Mouse (Mus musculus) kidney, embryonic 15.5 days (tissue): ENCODE data around the gene Scaf1. TPM values are rescaled to one million over a fixed set of nuclear protein-coding genes. Genes with fewer than 3 reads are reported as not detected.

Source experiments
- ATAC-seq: fragments of 200-750 bp; cut with Nextera tagmentation; replicated peaks from 2 replicates; pipeline ENCODE4 v1.8.0; 2017; ENCODE audit warnings: moderate TSS enrichment; ENCODE audit not compliant: low FRiP score
- H3K27ac ChIP-seq: fragments of 300-500 bp; sonication (generic); 2 replicates; pipeline ENCODE4 v1.5.1; 2015; ENCODE audit warnings: mild to moderate bottlenecking, inconsistent platforms
- H3K27me3 ChIP-seq: fragments of 300-500 bp; sonication (generic); 2 replicates; pipeline ENCODE4 v1.6.1; 2015; ENCODE audit warnings: inconsistent platforms
- H3K36me3 ChIP-seq: fragments of 300-500 bp; sonication (generic); 2 replicates; pipeline ENCODE4 v1.6.1; 2015; ENCODE audit warnings: inconsistent platforms
- H3K4me1 ChIP-seq: fragments of 300-500 bp; sonication (generic); 2 replicates; pipeline ENCODE4 v1.6.1; 2015; ENCODE audit warnings: inconsistent platforms
- H3K4me2 ChIP-seq: fragments of 300-500 bp; sonication (generic); 2 replicates; pipeline ENCODE4 v1.6.1; 2015; ENCODE audit warnings: moderate library complexity, mild to moderate bottlenecking, inconsistent platforms
- H3K4me3 ChIP-seq: fragments of 300-500 bp; sonication (generic); replicated peaks from 2 replicates; pipeline ENCODE4 v1.5.1; 2015; ENCODE audit warnings: mild to moderate bottlenecking, inconsistent platforms
- H3K9ac ChIP-seq: fragments of 300-500 bp; sonication (generic); 2 replicates; pipeline ENCODE4 v1.6.1; 2015; ENCODE audit warnings: mild to moderate bottlenecking, inconsistent platforms
- H3K9me3 ChIP-seq: fragments of 300-500 bp; sonication (generic); replicated peaks from 2 replicates; pipeline ENCODE4 v1.6.1; 2016; ENCODE audit warnings: inconsistent platforms
- WGBS: fragments of 180-500 bp; shearing (Covaris S2); methylation state at CpG from one replicate; pipeline ENCODE4 v1.1.7; 2015; ENCODE audit warnings: mixed read lengths; 5-methylcytosine and 5-hydroxymethylcytosine counted together
- polyA plus RNA-seq: library from polyadenylated mRNA; unstranded; fragments of >200 nt; fragmentation: Nextera tagmentation; extraction: Ambion mirVana; gene quantifications from 2 replicates; pipeline ENCODE4 v1.2.1, GENCODE M21; 2015

Scaf1 gene
- polyA plus RNA-seq, 1 experiment from 2014 or later = 40.1 TPM

GRCm38 (mm10) chr7:45052181-45052861 is 36.2 kb upstream of the Scaf1 start:
- no peak for ATAC-seq

GRCm38 (mm10) chr7:45051601-45051974 is 35.4 kb upstream of the Scaf1 start:
- Histone ChIP-seq H3K9ac (peak overlapping the region; percentile 87), H3K27ac (peak overlapping the region; percentile 100), H3K4me1 (peaks cover 43% of the 10 kb centered on the region), H3K4me3 (peak overlapping the region; percentile 80), H3K4me2 (peak overlapping the region; percentile 97), H3K9me3 (no peaks in the 10 kb centered on the region), H3K36me3 (peaks cover 44% of the 10 kb centered on the region), H3K27me3 (no peaks in the 10 kb centered on the region)
- 1% methylated on average over 13 of the region's 13 CpGs for WGBS
- no peak for ATAC-seq

More at GRCm38 (mm10) chr7:45052181-45052861, 36.2 kb upstream of the Scaf1 start:
- peak overlapping the region; percentile 100 for H3K27ac ChIP-seq
- peak overlapping the region; percentile 97 for H3K4me2 ChIP-seq
- no peaks in the 10 kb centered on the region for H3K9me3 ChIP-seq
- peaks cover 39% of the 10 kb centered on the region for H3K4me1 ChIP-seq
- WGBS = under 1% methylated on average over 37 of the region's 38 CpGs
- H3K4me3 ChIP-seq = peak overlapping the region; percentile 80
- peaks cover 37% of the 10 kb centered on the region for H3K36me3 ChIP-seq
- no peaks in the 10 kb centered on the region for H3K27me3 ChIP-seq
- peak overlapping the region; percentile 87 for H3K9ac ChIP-seq

GRCm38 (mm10) chr7:45050945-45051600 is 34.9 kb upstream of the Scaf1 start:
- ATAC-seq = peak; percentile 13; the same call in 1 of the 2 replicates
- H3K36me3 ChIP-seq = peaks cover 50% of the 10 kb centered on the region
- no peaks in the 10 kb centered on the region for H3K27me3 ChIP-seq
- H3K9me3 ChIP-seq = no peaks in the 10 kb centered on the region
- peak overlapping the region; percentile 80 for H3K4me3 ChIP-seq
- peak overlapping the region; percentile 97 for H3K4me2 ChIP-seq
- peak overlapping the region; percentile 100 for H3K27ac ChIP-seq
- peak overlapping the region; percentile 87 for H3K9ac ChIP-seq
- WGBS = 6% methylated on average over 16 of the region's 16 CpGs
- H3K4me1 ChIP-seq = peaks cover 46% of the 10 kb centered on the region

- Histone ChIP-seq H3K4me2 (no peak overlapping the region), H3K36me3 (peaks cover 69% of the 10 kb centered on the region), H3K9ac (no peak overlapping the region), H3K27ac (no peak overlapping the region), H3K9me3 (no peaks in the 10 kb centered on the region), H3K4me1 (peaks cover 41% of the 10 kb centered on the region), H3K27me3 (no peaks in the 10 kb centered on the region), H3K4me3 (no peak overlapping the region)
- ATAC-seq = no peak
- 90% methylated on average over 23 of the region's 23 CpGs for WGBS
Measured at GRCm38 (mm10) chr7:45048923-45049657, 32.9 kb upstream of the Scaf1 start.

GRCm38 (mm10) chr7:45048001-45048890 is 32.1 kb upstream of the Scaf1 start:
- Histone ChIP-seq H3K4me3 (no peak overlapping the region), H3K4me2 (no peak overlapping the region), H3K9ac (no peak overlapping the region), H3K36me3 (peaks cover 78% of the 10 kb centered on the region), H3K4me1 (peaks cover 36% of the 10 kb centered on the region), H3K27me3 (no peaks in the 10 kb centered on the region), H3K9me3 (no peaks in the 10 kb centered on the region), H3K27ac (no peak overlapping the region)
- ATAC-seq = no peak
- WGBS = 93% methylated on average over 38 of the region's 38 CpGs

GRCm38 (mm10) chr7:45047491-45047890 is 31.3 kb upstream of the Scaf1 start:
- Histone ChIP-seq H3K36me3 (peaks cover 85% of the 10 kb centered on the region), H3K4me2 (no peak overlapping the region), H3K4me3 (no peak overlapping the region), H3K4me1 (peaks cover 36% of the 10 kb centered on the region), H3K9ac (no peak overlapping the region), H3K27ac (no peak overlapping the region), H3K27me3 (no peaks in the 10 kb centered on the region), H3K9me3 (no peaks in the 10 kb centered on the region)
- ATAC-seq = no peak
- WGBS = 96% methylated on average over 14 of the region's 14 CpGs

GRCm38 (mm10) chr7:45046853-45047350 is 30.7 kb upstream of the Scaf1 start:
- Histone ChIP-seq H3K27me3 (no peaks in the 10 kb centered on the region), H3K4me3 (no peak overlapping the region), H3K9me3 (no peaks in the 10 kb centered on the region), H3K4me2 (no peak overlapping the region), H3K4me1 (peaks cover 35% of the 10 kb centered on the region), H3K36me3 (peaks cover 91% of the 10 kb centered on the region), H3K9ac (no peak overlapping the region), H3K27ac (no peak overlapping the region)
- 94% methylated on average over 26 of the region's 26 CpGs for WGBS
- ATAC-seq = no peak

- Histone ChIP-seq H3K4me2 (no peak overlapping the region), H3K4me3 (no peak overlapping the region), H3K9me3 (no peaks in the 10 kb centered on the region), H3K9ac (no peak overlapping the region), H3K4me1 (peaks cover 23% of the 10 kb centered on the region), H3K36me3 (peaks cover 99% of the 10 kb centered on the region), H3K27ac (no peak overlapping the region), H3K27me3 (no peaks in the 10 kb centered on the region)
- WGBS = 91% methylated on average over 22 of the region's 22 CpGs
- no peak for ATAC-seq
Measured at GRCm38 (mm10) chr7:45045741-45046140, 29.6 kb upstream of the Scaf1 start.

- WGBS = 90% methylated on average over 14 of the region's 14 CpGs
- Histone ChIP-seq H3K4me1 (0 out of 2 replicates have a peak, but pooled peaks cover 7% of the 10 kb centered on the region), H3K4me2 (no peak overlapping the region), H3K27me3 (no peaks in the 10 kb centered on the region), H3K9me3 (no peaks in the 10 kb centered on the region), H3K4me3 (no peak overlapping the region), H3K36me3 (peaks cover 100% of the 10 kb centered on the region), H3K9ac (no peak overlapping the region), H3K27ac (no peak overlapping the region)
- ATAC-seq = no peak
Measured at GRCm38 (mm10) chr7:45043307-45043706, 27.1 kb upstream of the Scaf1 start.

- Histone ChIP-seq H3K4me3 (no peak overlapping the region), H3K9ac (no peak overlapping the region), H3K36me3 (peaks cover 100% of the 10 kb centered on the region), H3K27ac (no peak overlapping the region), H3K4me2 (no peak overlapping the region), H3K27me3 (no peaks in the 10 kb centered on the region), H3K9me3 (no peaks in the 10 kb centered on the region), H3K4me1 (no peaks in the 10 kb centered on the region)
- WGBS = 91% methylated on average over 9 of the region's 9 CpGs
- no peak for ATAC-seq
Measured at GRCm38 (mm10) chr7:45040851-45041250, 24.7 kb upstream of the Scaf1 start.

- Histone ChIP-seq H3K4me1 (no peaks in the 10 kb centered on the region), H3K27me3 (no peaks in the 10 kb centered on the region), H3K36me3 (peaks cover 100% of the 10 kb centered on the region), H3K9ac (no peak overlapping the region), H3K4me2 (no peak overlapping the region), H3K27ac (no peak overlapping the region), H3K9me3 (no peaks in the 10 kb centered on the region), H3K4me3 (no peak overlapping the region)
- no peak for ATAC-seq
- WGBS = 92% methylated on average over 9 of the region's 9 CpGs
Measured at GRCm38 (mm10) chr7:45038411-45038810, 22.2 kb upstream of the Scaf1 start.
